13 mouse cellular contexts compared by ENCODE assay signal in the genomic region with DNA sequence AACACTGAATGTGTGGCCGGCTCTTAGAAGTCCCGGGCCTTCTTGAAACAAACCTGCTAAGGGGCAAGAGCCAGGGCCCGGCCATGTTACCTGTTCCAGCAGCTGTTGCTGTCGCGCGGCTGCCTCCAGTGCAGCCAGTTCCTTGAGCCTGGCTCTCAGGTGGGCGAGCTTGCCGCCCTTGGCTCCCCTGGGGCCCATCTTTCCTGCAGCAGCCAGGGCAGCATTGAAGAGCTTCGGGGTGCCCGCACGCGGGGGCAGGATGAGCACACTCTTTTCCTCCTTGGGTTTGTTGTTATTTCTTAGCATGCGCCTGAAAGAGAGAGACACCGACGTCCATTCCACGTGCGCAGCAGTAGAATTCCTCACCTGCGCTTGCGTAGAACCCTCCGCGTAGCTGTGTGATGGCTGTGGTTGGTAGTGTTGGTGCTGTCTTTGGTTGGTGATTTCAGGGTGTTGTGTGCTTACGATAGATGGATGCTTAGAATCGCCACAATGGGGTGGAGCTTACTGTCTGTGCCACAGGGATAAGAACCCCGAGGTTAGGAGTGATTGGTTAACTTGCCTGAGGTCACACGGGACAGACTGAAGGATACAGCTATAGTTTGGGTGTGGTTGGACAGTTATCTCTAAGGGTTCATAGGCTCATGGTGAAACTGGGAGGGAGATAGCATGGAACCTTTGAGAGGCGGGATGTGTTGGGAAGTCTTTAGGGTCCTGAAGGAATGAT. TPM values are rescaled to one million over a fixed set of nuclear protein-coding genes. Genes with fewer than 3 reads are reported as not detected.
DNase-seq lines count a peak whose midpoint lies in the region; ATAC-seq lines count a peak whose summit lies in the region.
"Had no signal": no experiment of that assay in that cellular context is flagged by ENCODE, and none has a peak within 500 bp of the region (broad histone marks: within the 10 kb centered on the region; RNA-seq: fewer than 3 reads in every experiment).

No protein-coding gene starts in this region.

- peak overlapping the region; percentile 32; the same call in 1 of the 2 replicates for H3K4me2 ChIP-seq in forebrain, embryonic 15.5 days (replicated peaks)
- no peak overlapping the region for H3K4me2 ChIP-seq in liver, embryonic 16.5 days (ENCODE audit: low read depth, low read length)
- H3K4me2 ChIP-seq in neural tube, embryonic 12.5 days (replicated peaks), result no peak overlapping the region
- H3K4me2 ChIP-seq: heart, embryonic 15.5 days; intestine, embryonic 15.5 days; lung, embryonic 14.5 days had no signal

- peaks cover 43% of the 10 kb centered on the region for H3K4me1 ChIP-seq in forebrain, embryonic 15.5 days
- no peaks in the 10 kb centered on the region for H3K4me1 ChIP-seq in liver, embryonic 16.5 days (ENCODE audit: control insufficient read depth, low read depth, low read length)
- H3K4me1 ChIP-seq in neural tube, embryonic 12.5 days, result peaks cover 36% of the 10 kb centered on the region

- H3K4me3 ChIP-seq in forebrain, embryonic 15.5 days, result no peak overlapping the region
- H3K4me3 ChIP-seq in liver, embryonic 16.5 days (ENCODE audit: low read depth, low read length), result no peak overlapping the region
- no peak overlapping the region for H3K4me3 ChIP-seq in neural tube, embryonic 12.5 days
- H3K4me3 ChIP-seq: heart, embryonic 15.5 days; intestine, embryonic 15.5 days had no signal

- no peaks in the 10 kb centered on the region for H3K9me3 ChIP-seq in forebrain, embryonic 15.5 days
- no peaks in the 10 kb centered on the region for H3K9me3 ChIP-seq in liver, embryonic 16.5 days (replicated peaks; ENCODE audit: control insufficient read depth, low read length)
- H3K9me3 ChIP-seq in neural tube, embryonic 12.5 days, result no peaks in the 10 kb centered on the region
- H3K9me3 ChIP-seq: heart, embryonic 15.5 days; intestine, embryonic 15.5 days had no signal

- no peaks in the 10 kb centered on the region for H3K36me3 ChIP-seq in forebrain, embryonic 15.5 days
- H3K36me3 ChIP-seq in liver, embryonic 16.5 days (ENCODE audit: control insufficient read depth, insufficient read depth), result no peaks in the 10 kb centered on the region
- no peaks in the 10 kb centered on the region for H3K36me3 ChIP-seq in neural tube, embryonic 12.5 days
- H3K36me3 ChIP-seq: heart, embryonic 15.5 days; intestine, embryonic 15.5 days had no signal

- no peak overlapping the region for H3K9ac ChIP-seq in forebrain, embryonic 15.5 days (replicated peaks)
- H3K9ac ChIP-seq in liver, embryonic 16.5 days (ENCODE audit: low read depth, low read length), result no peak overlapping the region
- H3K9ac ChIP-seq in neural tube, embryonic 12.5 days, result no peak overlapping the region
- H3K9ac ChIP-seq: heart, embryonic 15.5 days; intestine, embryonic 15.5 days; lung, embryonic 14.5 days had no signal

- H3K27me3 ChIP-seq in forebrain, embryonic 15.5 days, result no peaks in the 10 kb centered on the region
- no peaks in the 10 kb centered on the region for H3K27me3 ChIP-seq in liver, embryonic 16.5 days (ENCODE audit: control insufficient read depth, insufficient read depth, low read depth, low read length)
- no peaks in the 10 kb centered on the region for H3K27me3 ChIP-seq in neural tube, embryonic 12.5 days (replicated peaks)
- H3K27me3 ChIP-seq: heart, embryonic 15.5 days; intestine, embryonic 15.5 days had no signal

- WGBS in forebrain, embryonic 15.5 days, result 80% methylated on average over 26 of the region's 26 CpGs
- WGBS in liver, embryonic 16.5 days (ENCODE audit: insufficient replicate concordance), result 64% methylated on average over 26 of the region's 26 CpGs
- WGBS in neural tube, embryonic 12.5 days, result 83% methylated on average over 26 of the region's 26 CpGs

- ATAC-seq in forebrain, embryonic 15.5 days (replicated peaks), result 0 out of 2 replicates have a peak, but pooled peaks have one; percentile 7
- ATAC-seq in liver, embryonic 16.5 days (ENCODE audit: low read depth), result peak; percentile 50; the same call in 1 of the 2 replicates
- ATAC-seq in neural tube, embryonic 12.5 days (ENCODE audit: low FRiP score, low read depth), result no peak

- peak; percentile 91 for DNase-seq in heart, adult 11 months
- DNase-seq in heart, adult 9 months (ENCODE audit: low spot score in 2 of 2), result no peak
- no peak for DNase-seq in layer of hippocampus, adult 18-20 months (ENCODE audit: low spot score in 2 of 2)
- DNase-seq in thymus, postnatal 10 days (ENCODE audit: low spot score in 2 of 2), result no peak
- DNase-seq in right cerebral cortex, postnatal 14 days, result no peak
- DNase-seq: gastrocnemius, postnatal 25 days; spleen, adult 18-20 months had no signal

- H3K27ac ChIP-seq in forebrain, embryonic 15.5 days (replicated peaks), result peak overlapping the region; percentile 96
- H3K27ac ChIP-seq in liver, embryonic 16.5 days (ENCODE audit: low read length), result no peak overlapping the region
- peak overlapping the region; percentile 86 for H3K27ac ChIP-seq in neural tube, embryonic 12.5 days
- H3K27ac ChIP-seq: heart, embryonic 15.5 days; intestine, embryonic 15.5 days had no signal

RNA-seq across cellular contexts. Expression of a gene that starts 39.6 kb away (rescaled TPM):
- polyA plus RNA-seq in forebrain, embryonic 15.5 days (2015; fragmentation: Nextera tagmentation; extraction: Ambion mirVana), result 16.0 and 20.7 TPM in 2 replicates
- polyA plus RNA-seq in liver, embryonic 16.5 days (2015; fragmentation: Nextera tagmentation; extraction: Ambion mirVana), result 5.1 and 5.5 TPM in 2 replicates
- polyA plus RNA-seq in neural tube, embryonic 12.5 days (2016; fragmentation: Nextera tagmentation; extraction: Ambion mirVana), result 12.8 and 15.0 TPM in 2 replicates
- 10 to 100 TPM; 57.0 to 57.2 TPM for total RNA-seq in layer of hippocampus, adult 18-20 months (2021)
